8 mouse cellular contexts compared by ENCODE assay signal in genomic region chr8:112128833-112129518, GRCm38 (mm10).
A peak's percentile ranks its signal among the peaks of the same experiment; 100 is the strongest.
DNase-seq lines count a peak whose midpoint lies in the region; ATAC-seq lines count a peak whose summit lies in the region.

No protein-coding gene starts in this region.

- peak; percentile 71 for DNase-seq in liver
- DNase-seq in adipocyte (ENCODE audit: low spot score): peak; percentile 84
- peak; percentile 14 for DNase-seq in gonadal fat pad, adult 2 months (ENCODE audit: low read depth)
- DNase-seq in left cerebral cortex, postnatal 36 days (ENCODE audit: low spot score in 2 of 2): no peak
- no peak for DNase-seq in right cerebral cortex, adult 2 months (ENCODE audit: low spot score in 2 of 2)

- ATAC-seq in liver, embryonic 12.5 days: no peak
- ATAC-seq in kidney, embryonic 16.5 days (ENCODE audit: low FRiP score, low TSS enrichment): peak; percentile 95
- ATAC-seq in megakaryocyte-erythroid progenitor cell, adult 5-6 weeks (replicated peaks; ENCODE audit: low FRiP score, low TSS enrichment, poor library complexity, severe bottlenecking): peak; percentile 74

- no peaks in the 10 kb centered on the region for H3K36me3 ChIP-seq in liver, embryonic 12.5 days
- no peaks in the 10 kb centered on the region for H3K36me3 ChIP-seq in kidney, embryonic 16.5 days (ENCODE audit: insufficient read depth, low read length)

- H3K9me3 ChIP-seq in liver, embryonic 12.5 days (replicated peaks): peaks cover 34% of the 10 kb centered on the region
- 0 out of 2 replicates have a peak, but pooled peaks cover 4% of the 10 kb centered on the region for H3K9me3 ChIP-seq in kidney, embryonic 16.5 days (ENCODE audit: low read length)

- WGBS in liver, embryonic 12.5 days (ENCODE audit: insufficient replicate concordance): 38% methylated on average over 14 of the region's 14 CpGs
- 49% methylated on average over 14 of the region's 14 CpGs for WGBS in kidney, embryonic 16.5 days

- H3K27me3 ChIP-seq in liver, embryonic 12.5 days (replicated peaks): no peaks in the 10 kb centered on the region
- no peaks in the 10 kb centered on the region for H3K27me3 ChIP-seq in kidney, embryonic 16.5 days (ENCODE audit: insufficient read depth, low read length)

- no peak overlapping the region for H3K9ac ChIP-seq in liver, embryonic 12.5 days
- H3K9ac ChIP-seq in kidney, embryonic 16.5 days (replicated peaks; ENCODE audit: low read length): no peak overlapping the region

- no peak overlapping the region for H3K4me2 ChIP-seq in liver, embryonic 12.5 days
- no peak overlapping the region for H3K4me2 ChIP-seq in kidney, embryonic 16.5 days (replicated peaks; ENCODE audit: low read depth, low read length)

- no peaks in the 10 kb centered on the region for H3K4me1 ChIP-seq in liver, embryonic 12.5 days
- H3K4me1 ChIP-seq in kidney, embryonic 16.5 days (ENCODE audit: insufficient read depth, low read length): no peaks in the 10 kb centered on the region

- no peak overlapping the region for H3K4me3 ChIP-seq in liver, embryonic 12.5 days
- no peak overlapping the region for H3K4me3 ChIP-seq in kidney, embryonic 16.5 days (ENCODE audit: low read length)

- intact Hi-C loops in left cerebral cortex, postnatal 36 days (cut with DNase I): no loop called here

- no peak overlapping the region for H3K27ac ChIP-seq in liver, embryonic 12.5 days
- no peak overlapping the region for H3K27ac ChIP-seq in kidney, embryonic 16.5 days (ENCODE audit: low read length)

Comparison
In these comparisons a context has a peak if more than half of its experiments do, and no peak if none do; other contexts are left out.
1. DNase-seq: peak in liver (single experiment), adipocyte (single experiment) and gonadal fat pad, adult 2 months (single experiment); none in left cerebral cortex, postnatal 36 days (0 of 2) and right cerebral cortex, adult 2 months (0 of 2).